Mouse (Mus musculus) thymus, adult 2 months (tissue): ENCODE measurements around the gene Mum1.

Source experiments
- CTCF ChIP-seq: fragments of 200-500 bp; IDR thresholded peaks from 2 replicates; pipeline ENCODE4 v1.5.1; 2012; ENCODE audit warnings: mild to moderate bottlenecking, control low read depth, low read length, moderate library complexity, borderline replicate concordance; ENCODE audit not compliant: control insufficient read depth, poor library complexity, insufficient read depth; ENCODE audit errors: extremely low read depth
- POLR2A ChIP-seq: fragments of 200-500 bp; IDR thresholded peaks from 2 replicates; pipeline ENCODE4 v1.6.1; 2012; ENCODE audit warnings: mild to moderate bottlenecking, low read length, control low read depth, moderate library complexity; ENCODE audit not compliant: control insufficient read depth, poor library complexity, insufficient read depth; ENCODE audit errors: extremely low read depth

DNA sequence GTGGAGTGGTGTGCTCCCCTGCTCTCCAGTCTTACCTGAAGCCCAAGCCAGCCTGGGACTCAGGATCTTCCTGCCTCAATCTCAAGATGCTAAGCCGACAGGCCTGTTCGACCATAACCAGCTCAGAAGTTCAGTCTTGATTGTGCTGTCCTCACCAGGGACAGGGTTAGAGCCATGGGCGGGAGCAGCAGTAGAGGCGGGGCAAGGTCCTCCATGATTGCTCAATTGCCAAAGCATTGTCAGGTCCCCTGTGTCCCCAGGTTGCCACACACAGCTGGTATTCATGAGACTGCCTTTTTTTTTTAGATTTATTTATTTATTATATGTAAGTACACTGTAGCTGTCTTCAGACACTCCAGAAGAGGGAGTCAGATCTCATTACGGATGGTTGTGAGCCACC, 50.0 kb downstream of the Mum1 start:
- no peak for TF ChIP-seq POLR2A
- TF ChIP-seq CTCF, result no peak
